Mouse (Mus musculus): ENCODE data around the gene Fam193b. TPM values are rescaled to one million over a fixed set of nuclear protein-coding genes. Genes with fewer than 3 reads are reported as not detected.

Gene Fam193b
- polyA plus RNA-seq, 1 experiment from 2014 or later: 69.4 TPM

GRCm38 (mm10) chr13:55548426-55548825, 22.5 kb downstream of the Fam193b start:
- no peak for ATAC-seq (ENCODE audit: insufficient number of reproducible peaks, insufficient read depth, low FRiP score, low TSS enrichment, low read depth)
- WGBS: 89% methylated on average over 5 of the region's 5 CpGs

GRCm38 (mm10) chr13:55547916-55548315, 23.0 kb downstream of the Fam193b start:
- Histone ChIP-seq H3K27ac (no peak overlapping the region), H3K4me2 (no peak overlapping the region), H3K4me3 (replicated peaks) (no peak overlapping the region), H3K4me1 (replicated peaks) (no peaks in the 10 kb centered on the region), H3K27me3 (no peaks in the 10 kb centered on the region), H3K36me3 (peaks cover 100% of the 10 kb centered on the region), H3K9ac (replicated peaks) (no peak overlapping the region), H3K9me3 (no peaks in the 10 kb centered on the region)
- ATAC-seq (ENCODE audit: insufficient number of reproducible peaks, insufficient read depth, low FRiP score, low TSS enrichment, low read depth): no peak
- WGBS: 93% methylated on average over 2 of the region's 2 CpGs

More at GRCm38 (mm10) chr13:55548426-55548825, 22.5 kb downstream of the Fam193b start:
- no peak overlapping the region for H3K27ac ChIP-seq
- H3K9ac ChIP-seq (replicated peaks): no peak overlapping the region
- H3K9me3 ChIP-seq: no peaks in the 10 kb centered on the region
- H3K4me2 ChIP-seq: no peak overlapping the region
- H3K4me3 ChIP-seq (replicated peaks): no peak overlapping the region
- H3K36me3 ChIP-seq: peaks cover 100% of the 10 kb centered on the region
- H3K4me1 ChIP-seq (replicated peaks): no peaks in the 10 kb centered on the region
- H3K27me3 ChIP-seq: no peaks in the 10 kb centered on the region

- no peaks in the 10 kb centered on the region for H3K4me1 ChIP-seq (replicated peaks)
- no peaks in the 10 kb centered on the region for H3K9me3 ChIP-seq
- no peak overlapping the region for H3K27ac ChIP-seq
- ATAC-seq (ENCODE audit: insufficient number of reproducible peaks, insufficient read depth, low FRiP score, low TSS enrichment, low read depth): no peak
- WGBS: 88% methylated on average over 6 of the region's 6 CpGs
- H3K9ac ChIP-seq (replicated peaks): no peak overlapping the region
- H3K4me3 ChIP-seq (replicated peaks): no peak overlapping the region
- H3K27me3 ChIP-seq: no peaks in the 10 kb centered on the region
- H3K36me3 ChIP-seq: peaks cover 100% of the 10 kb centered on the region
- H3K4me2 ChIP-seq: no peak overlapping the region
These were observed 26.1 kb downstream of the Fam193b start for GRCm38 (mm10) chr13:55544792-55545191.

- Histone ChIP-seq H3K9ac (replicated peaks) (no peak overlapping the region), H3K4me2 (no peak overlapping the region), H3K36me3 (peaks cover 100% of the 10 kb centered on the region), H3K4me3 (replicated peaks) (no peak overlapping the region), H3K9me3 (no peaks in the 10 kb centered on the region), H3K4me1 (replicated peaks) (no peaks in the 10 kb centered on the region), H3K27me3 (no peaks in the 10 kb centered on the region), H3K27ac (no peak overlapping the region)
- 88% methylated on average over 8 of the region's 8 CpGs for WGBS
- no peak for ATAC-seq (ENCODE audit: insufficient number of reproducible peaks, insufficient read depth, low FRiP score, low TSS enrichment, low read depth)
These were observed 27.5 kb downstream of the Fam193b start for GRCm38 (mm10) chr13:55543447-55543846.

GRCm38 (mm10) chr13:55542891-55543290, 28.0 kb downstream of the Fam193b start:
- no peak for ATAC-seq (ENCODE audit: insufficient number of reproducible peaks, insufficient read depth, low FRiP score, low TSS enrichment, low read depth)

GRCm38 (mm10) chr13:55540933-55541332, 30.0 kb downstream of the Fam193b start:
- no peaks in the 10 kb centered on the region for H3K27me3 ChIP-seq
- peaks cover 86% of the 10 kb centered on the region for H3K36me3 ChIP-seq
- H3K9me3 ChIP-seq: no peaks in the 10 kb centered on the region
- no peaks in the 10 kb centered on the region for H3K4me1 ChIP-seq (replicated peaks)
- no peak for ATAC-seq (ENCODE audit: insufficient number of reproducible peaks, insufficient read depth, low FRiP score, low TSS enrichment, low read depth)
- no peak overlapping the region for H3K4me2 ChIP-seq
- no peak overlapping the region for H3K9ac ChIP-seq (replicated peaks)
- 86% methylated on average over 2 of the region's 2 CpGs for WGBS
- H3K27ac ChIP-seq: no peak overlapping the region
- H3K4me3 ChIP-seq (replicated peaks): no peak overlapping the region

More at GRCm38 (mm10) chr13:55542891-55543290, 28.0 kb downstream of the Fam193b start:
- Histone ChIP-seq H3K9ac (replicated peaks) (no peak overlapping the region), H3K4me2 (no peak overlapping the region), H3K9me3 (no peaks in the 10 kb centered on the region), H3K36me3 (peaks cover 100% of the 10 kb centered on the region), H3K4me3 (replicated peaks) (no peak overlapping the region), H3K27ac (no peak overlapping the region), H3K4me1 (replicated peaks) (no peaks in the 10 kb centered on the region), H3K27me3 (no peaks in the 10 kb centered on the region)
- 95% methylated on average over 4 of the region's 4 CpGs for WGBS

- Histone ChIP-seq H3K9me3 (no peaks in the 10 kb centered on the region), H3K4me3 (replicated peaks) (peak within 1 kb of the TSS; percentile 74), H3K9ac (replicated peaks) (peak within 1 kb of the TSS; percentile 82), H3K27me3 (no peaks in the 10 kb centered on the region), H3K4me1 (replicated peaks) (peaks cover 9% of the 10 kb centered on the region), H3K36me3 (peaks cover 77% of the 10 kb centered on the region), H3K4me2 (peak within 1 kb of the TSS; percentile 98), H3K27ac (0 out of 2 replicates have a peak within 1 kb of the TSS, but pooled peaks have one; percentile 50)
- ATAC-seq (ENCODE audit: insufficient number of reproducible peaks, insufficient read depth, low FRiP score, low TSS enrichment, low read depth): peak; percentile 96
- WGBS: under 1% methylated on average over 70 of the region's 70 CpGs
These were observed 34.4 kb downstream of the Fam193b start, which contains the start of gene Ddx41 for GRCm38 (mm10) chr13:55536194-55537175. TSS of gene Ddx41 (minus strand) at chr13:55536658.

- H3K4me2 ChIP-seq: peak overlapping the region; percentile 98
- H3K36me3 ChIP-seq: peaks cover 77% of the 10 kb centered on the region
- no peaks in the 10 kb centered on the region for H3K27me3 ChIP-seq
- H3K4me3 ChIP-seq (replicated peaks): peak overlapping the region; percentile 74
- peak overlapping the region; percentile 82 for H3K9ac ChIP-seq (replicated peaks)
- peaks cover 9% of the 10 kb centered on the region for H3K4me1 ChIP-seq (replicated peaks)
- no peaks in the 10 kb centered on the region for H3K9me3 ChIP-seq
- ATAC-seq (ENCODE audit: insufficient number of reproducible peaks, insufficient read depth, low FRiP score, low TSS enrichment, low read depth): no peak
- 16% methylated on average over 17 of the region's 17 CpGs for WGBS
- 0 out of 2 replicates have a peak overlapping the region, but pooled peaks have one; percentile 50 for H3K27ac ChIP-seq
These were observed 35.1 kb downstream of the Fam193b start for GRCm38 (mm10) chr13:55535796-55536193.

- H3K4me3 ChIP-seq (replicated peaks): peak overlapping the region; percentile 74
- peak overlapping the region; percentile 98 for H3K4me2 ChIP-seq
- ATAC-seq (ENCODE audit: insufficient number of reproducible peaks, insufficient read depth, low FRiP score, low TSS enrichment, low read depth): no peak
- H3K9ac ChIP-seq (replicated peaks): no peak overlapping the region
- no peaks in the 10 kb centered on the region for H3K9me3 ChIP-seq
- peaks cover 9% of the 10 kb centered on the region for H3K4me1 ChIP-seq (replicated peaks)
- WGBS: 90% methylated on average over 15 of the region's 15 CpGs
- peaks cover 77% of the 10 kb centered on the region for H3K36me3 ChIP-seq
- no peak overlapping the region for H3K27ac ChIP-seq
- no peaks in the 10 kb centered on the region for H3K27me3 ChIP-seq
These were observed 35.7 kb downstream of the Fam193b start for GRCm38 (mm10) chr13:55535191-55535590.

- 0 out of 2 replicates have a peak within 1 kb of the TSS, but pooled peaks have one; percentile 37 for H3K9ac ChIP-seq (replicated peaks)
- H3K27me3 ChIP-seq: no peaks in the 10 kb centered on the region
- ATAC-seq (ENCODE audit: insufficient number of reproducible peaks, insufficient read depth, low FRiP score, low TSS enrichment, low read depth): no peak
- H3K36me3 ChIP-seq: peaks cover 53% of the 10 kb centered on the region
- H3K4me1 ChIP-seq (replicated peaks): no peaks in the 10 kb centered on the region
- 83% methylated on average over 8 of the region's 8 CpGs for WGBS
- H3K4me3 ChIP-seq (replicated peaks): no peak within 1 kb of the TSS
- no peak within 1 kb of the TSS for H3K4me2 ChIP-seq
- H3K27ac ChIP-seq: no peak within 1 kb of the TSS
- H3K9me3 ChIP-seq: no peaks in the 10 kb centered on the region
These were observed 41.6 kb downstream of the Fam193b start, which contains the start of gene Dok3 for GRCm38 (mm10) chr13:55529198-55529915. TSS of gene Dok3 (minus strand) at chr13:55529296.

Measured in limb, embryonic 12.5 days (tissue).